Mouse (Mus musculus): ENCODE results near the gene Celsr3.

Gene Celsr3

DNA sequence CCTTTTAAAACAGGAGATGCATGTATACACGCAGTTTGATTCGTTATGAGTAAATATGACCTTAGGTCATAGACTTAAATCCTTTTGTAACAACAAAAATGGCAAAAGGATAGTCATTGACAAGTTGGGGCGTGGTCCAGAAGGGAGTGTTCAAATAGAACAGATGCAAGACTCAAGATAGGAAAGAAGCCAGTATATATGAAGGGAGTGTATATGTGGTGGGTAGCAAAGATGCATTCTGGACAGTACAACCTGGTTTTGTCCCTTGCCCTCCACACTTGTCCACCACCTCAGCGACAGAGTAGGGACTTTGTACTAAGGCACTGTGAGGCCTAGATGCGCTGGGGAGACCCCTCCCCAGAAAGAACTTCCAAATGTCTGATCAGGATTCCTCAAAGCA, 18.4 kb upstream of the Celsr3 start:
- no peak for DNase-seq

DNA sequence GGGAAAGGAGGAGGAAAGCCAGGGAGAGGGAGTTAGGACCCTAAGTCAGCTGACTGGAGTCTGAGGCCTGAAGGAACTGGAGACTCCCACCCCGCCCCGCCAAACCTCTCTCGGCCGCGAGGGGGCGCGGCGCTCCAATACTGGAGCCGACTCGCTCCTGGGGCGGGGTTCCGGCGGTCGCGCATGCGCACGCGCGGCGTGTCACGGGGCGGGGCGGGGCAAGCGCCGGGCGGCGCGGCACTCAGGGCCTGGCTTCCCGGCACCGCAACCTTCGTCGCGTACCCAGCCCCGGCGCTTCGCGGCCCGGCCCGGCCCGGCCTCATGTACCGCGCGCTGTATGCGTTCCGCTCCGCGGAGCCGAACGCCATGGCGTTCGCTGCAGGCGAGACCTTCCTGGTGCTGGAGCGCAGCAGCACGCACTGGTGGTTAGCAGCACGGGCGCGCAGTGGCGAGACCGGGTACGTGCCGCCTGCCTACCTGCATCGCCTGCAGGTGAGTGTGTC, 17.9 kb upstream of the Celsr3 start, which contains the start of gene Nckipsd:
Nckipsd (plus strand) TSS at position 206 of the 503 bp plus-strand sequence.
- DNase-seq: peak; percentile 96

DNA sequence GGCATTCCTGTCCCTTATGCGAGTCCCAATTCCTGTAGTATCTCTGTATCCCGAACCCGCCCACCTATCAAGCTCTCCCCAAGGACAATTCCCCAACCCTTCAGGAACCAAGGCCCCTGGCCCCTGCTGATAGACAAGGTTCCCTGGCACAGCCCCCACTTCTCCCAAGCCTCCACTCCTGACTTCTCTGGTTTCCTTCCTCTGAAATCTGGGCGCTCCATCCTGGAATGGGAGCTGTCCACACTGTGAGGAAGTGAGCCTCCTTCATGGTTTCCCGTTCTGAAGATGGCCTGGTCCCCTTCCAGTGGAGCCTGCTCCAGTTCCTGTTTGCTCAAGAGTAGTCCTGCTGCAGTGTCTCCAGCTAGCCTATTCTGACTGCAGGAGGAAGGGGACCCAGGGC, 16.9 kb upstream of the Celsr3 start:
- DNase-seq: no peak

DNA sequence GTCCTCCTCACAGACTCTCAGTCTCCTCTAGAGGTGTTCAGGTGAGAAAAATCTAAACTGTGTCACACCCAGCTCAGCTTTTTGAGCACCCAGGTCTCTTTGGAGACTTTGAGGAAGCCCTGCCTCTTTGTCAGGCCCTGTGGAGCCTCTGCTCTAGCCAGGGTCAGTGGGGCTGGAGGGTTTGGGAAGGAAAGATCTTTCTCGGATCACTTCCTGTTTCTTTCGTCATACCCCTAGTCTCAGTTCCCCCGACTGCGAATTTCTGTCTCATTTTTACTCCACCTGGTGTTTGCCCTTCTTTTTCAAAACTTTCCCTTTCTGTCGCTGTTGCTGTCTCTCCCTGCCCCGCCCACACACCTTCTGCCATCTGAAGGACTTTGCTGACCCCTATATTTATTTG, 16.4 kb upstream of the Celsr3 start:
- no peak for DNase-seq

DNA sequence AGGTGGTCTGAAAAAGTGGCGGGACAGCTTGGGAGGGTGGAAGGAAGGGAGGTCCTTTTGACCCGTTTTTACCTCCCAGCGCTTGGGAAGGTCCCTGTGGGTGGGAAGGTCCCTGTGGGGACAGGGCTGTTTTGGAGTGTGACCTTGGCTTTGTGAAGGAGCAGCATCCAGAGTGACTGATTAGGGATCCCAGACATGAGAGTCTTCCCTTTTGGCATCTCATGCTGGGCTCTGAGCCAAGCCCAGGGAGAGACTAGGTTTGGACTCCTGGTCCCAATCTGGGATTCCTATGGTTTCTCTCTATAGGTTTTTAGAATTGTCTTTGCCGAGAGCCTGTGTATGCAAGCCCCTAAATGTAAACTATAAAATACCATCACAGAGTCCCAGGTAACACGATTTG, 15.6 kb upstream of the Celsr3 start:
- no peak for DNase-seq

DNA sequence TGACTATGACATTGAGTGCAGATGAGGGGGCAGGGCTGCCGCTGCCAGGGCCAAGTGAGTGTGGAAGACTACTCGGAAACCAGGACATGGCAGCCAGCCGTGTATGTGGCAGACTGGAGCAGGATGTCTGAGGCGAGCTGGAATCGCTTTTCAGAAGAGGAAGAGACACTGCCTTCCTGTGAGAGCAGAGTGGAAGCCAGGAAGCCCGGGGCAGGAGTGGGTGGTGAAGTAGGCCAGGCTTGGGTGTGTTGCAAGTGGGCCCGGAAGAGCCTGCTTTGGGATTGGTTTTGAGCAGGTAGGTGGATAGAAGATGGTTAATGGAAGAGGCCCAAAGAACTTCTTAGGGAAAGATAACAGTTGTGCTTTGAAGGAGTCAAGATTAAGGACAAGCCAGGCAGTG, 10.6 kb upstream of the Celsr3 start:
- DNase-seq: no peak

DNA sequence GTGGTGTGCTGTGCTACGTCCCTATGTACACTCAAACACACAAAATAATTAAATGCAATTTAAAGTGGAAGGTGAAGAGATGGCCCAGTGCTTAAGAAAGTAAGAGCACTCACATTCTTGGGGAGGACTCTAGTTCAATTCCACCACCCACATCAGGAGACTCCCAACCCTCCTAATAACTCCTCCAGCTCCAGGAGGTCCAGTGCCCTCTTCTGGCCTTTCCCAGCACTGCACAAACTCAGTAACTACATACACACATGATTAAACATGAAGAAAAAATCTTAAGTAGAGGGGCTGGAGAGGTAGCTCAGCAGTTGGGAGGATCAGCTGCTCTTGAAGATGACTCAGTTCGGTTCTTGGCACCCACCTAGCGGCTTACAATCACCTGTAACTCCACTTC, 6.6 kb upstream of the Celsr3 start:
- DNase-seq: peak; percentile 48

DNA sequence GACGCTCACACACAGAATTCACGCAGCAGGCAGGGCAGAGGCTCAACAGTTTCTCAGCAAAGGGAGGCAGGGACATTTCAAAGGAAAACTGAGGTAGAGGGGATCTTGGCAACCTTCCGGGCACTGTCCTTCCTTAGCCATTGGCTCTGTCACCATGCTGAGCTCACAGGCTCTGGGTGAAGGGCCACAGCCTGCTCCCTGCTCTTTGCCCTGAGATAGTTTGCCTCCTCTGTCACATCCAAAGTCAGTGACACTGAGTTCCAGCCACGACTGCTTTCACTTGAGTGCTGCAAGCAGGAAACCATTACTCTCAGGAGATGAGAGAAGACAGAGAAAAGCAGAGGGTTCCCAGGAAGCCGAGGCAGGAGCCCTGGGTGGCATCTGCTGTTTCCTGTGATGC, 6.0 kb upstream of the Celsr3 start:
- no peak for DNase-seq

DNA sequence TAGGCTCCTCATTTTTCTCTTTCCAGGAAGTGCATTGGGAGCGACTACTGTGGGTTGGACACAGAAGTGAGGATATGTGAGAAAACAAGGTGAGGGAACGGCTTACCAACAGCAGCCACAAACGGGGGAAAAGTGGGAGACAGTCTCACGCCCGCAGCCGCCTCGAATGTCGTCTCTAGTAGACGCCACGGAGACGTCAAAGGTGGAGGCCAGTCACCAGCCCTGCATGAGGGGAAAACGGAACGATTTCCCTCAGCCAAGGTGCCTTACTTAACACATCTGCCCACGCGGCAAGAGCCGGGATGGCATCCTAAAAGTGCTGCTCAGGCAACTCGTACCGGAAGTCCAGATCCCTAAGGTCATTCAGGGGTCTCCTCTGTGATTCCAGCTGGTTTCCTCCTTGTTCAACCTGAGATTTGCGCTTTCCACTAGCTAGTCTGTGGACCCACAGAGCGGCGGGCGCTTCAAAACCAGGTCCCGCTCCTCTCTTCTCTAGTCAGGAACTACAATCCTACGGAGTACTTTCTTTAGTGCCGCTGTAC, 1.9 kb upstream of the Celsr3 start:
- no peak for DNase-seq

DNA sequence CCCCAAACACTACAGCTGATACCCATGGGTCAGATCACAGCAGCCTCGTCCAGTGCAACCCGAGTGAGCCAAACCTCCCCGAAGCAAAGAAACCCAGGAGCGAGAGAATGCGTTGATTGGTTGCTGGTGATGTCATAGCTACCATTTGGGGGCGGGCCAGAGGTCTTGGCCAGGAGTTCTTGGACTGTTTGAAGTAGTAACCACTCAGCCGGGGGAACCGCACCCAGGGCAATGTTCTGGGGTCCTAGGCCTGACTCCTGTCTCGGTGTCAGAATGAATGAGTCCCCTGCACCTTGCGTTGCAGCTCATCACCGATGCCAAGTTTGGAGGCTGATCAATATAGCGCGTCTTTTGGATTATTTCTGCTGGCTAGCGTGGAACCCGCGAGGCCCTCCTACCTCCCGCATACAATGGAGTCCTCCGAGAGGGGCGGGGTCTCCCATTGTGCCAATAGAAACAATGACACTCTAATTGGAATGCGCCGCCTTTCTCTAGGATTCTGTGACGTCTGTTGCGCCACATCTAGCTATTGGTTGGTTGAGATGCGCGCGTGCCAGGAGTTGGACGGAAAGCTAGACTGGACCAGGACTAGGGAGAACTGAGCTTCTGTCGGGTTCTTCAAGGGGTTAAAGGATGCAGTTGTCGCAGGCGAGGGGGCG, 1.2 kb upstream of the Celsr3 start:
- DNase-seq: no peak

DNA sequence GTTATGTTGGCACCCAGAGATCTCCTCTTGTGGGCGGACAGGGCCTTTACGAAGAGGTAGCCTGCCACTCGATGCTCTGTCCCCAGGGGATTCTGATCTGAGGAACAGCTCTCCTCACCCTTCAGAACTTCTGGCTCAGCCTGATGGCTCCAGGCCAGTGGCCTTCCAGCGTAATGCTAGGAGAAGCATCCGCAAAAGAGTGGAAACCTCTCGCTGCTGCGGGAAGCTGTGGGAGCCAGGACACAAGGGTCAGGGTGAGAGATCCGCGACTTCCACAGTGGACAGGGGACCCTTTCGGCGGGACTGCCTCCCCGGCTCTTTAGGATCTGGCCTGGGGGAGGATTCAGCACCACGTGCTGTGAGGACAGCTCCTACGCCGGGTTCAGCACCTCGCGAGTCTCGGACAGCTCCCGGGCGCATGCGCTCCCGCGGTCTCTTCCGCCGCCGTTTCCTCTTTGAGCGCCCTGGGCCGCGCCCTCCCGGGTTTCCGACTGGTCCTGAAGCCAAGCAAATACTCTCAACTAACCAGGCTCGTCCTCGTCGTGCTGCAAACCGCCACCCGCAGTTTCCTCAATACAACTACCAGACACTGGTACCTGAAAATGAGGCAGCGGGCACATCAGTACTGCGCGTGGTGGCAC, 700 bp downstream of the Celsr3 start:
- peak; percentile 82 for DNase-seq

DNA sequence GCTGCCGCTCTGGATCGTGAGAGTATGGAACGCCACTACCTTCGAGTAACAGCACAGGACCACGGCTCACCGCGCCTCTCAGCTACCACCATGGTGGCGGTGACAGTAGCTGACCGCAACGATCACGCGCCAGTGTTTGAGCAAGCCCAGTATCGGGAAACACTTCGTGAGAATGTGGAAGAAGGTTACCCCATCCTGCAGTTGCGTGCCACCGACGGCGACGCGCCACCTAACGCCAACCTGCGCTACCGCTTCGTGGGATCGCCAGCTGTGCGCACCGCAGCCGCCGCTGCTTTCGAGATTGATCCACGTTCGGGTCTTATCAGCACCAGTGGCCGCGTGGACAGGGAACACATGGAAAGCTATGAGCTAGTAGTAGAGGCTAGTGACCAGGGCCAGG, 1.3 kb downstream of the Celsr3 start:
- no peak for DNase-seq

DNA sequence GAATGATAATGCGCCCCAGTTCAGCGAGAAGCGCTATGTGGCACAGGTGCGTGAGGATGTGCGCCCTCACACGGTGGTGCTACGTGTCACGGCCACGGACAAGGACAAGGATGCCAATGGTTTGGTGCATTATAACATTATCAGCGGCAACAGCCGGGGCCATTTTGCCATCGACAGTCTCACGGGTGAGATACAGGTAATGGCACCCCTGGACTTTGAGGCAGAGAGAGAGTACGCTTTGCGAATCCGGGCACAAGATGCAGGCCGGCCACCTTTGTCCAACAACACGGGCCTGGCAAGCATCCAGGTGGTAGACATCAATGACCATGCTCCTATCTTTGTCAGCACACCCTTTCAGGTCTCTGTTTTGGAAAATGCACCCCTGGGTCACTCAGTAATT, 1.8 kb downstream of the Celsr3 start:
- no peak for DNase-seq

DNA sequence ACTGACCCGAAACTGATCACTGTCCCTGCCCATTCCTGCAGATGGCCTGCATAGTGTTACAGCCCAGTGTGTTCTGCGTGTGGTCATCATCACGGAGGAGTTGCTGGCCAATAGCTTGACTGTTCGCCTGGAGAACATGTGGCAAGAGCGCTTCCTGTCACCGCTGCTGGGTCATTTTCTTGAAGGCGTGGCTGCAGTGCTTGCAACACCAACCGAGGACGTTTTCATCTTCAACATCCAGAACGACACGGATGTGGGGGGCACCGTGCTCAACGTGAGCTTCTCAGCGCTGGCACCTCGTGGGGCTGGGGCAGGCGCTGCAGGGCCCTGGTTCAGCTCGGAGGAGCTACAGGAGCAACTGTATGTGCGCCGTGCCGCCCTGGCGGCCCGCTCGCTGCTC, 5.5 kb downstream of the Celsr3 start:
- no peak for DNase-seq

DNA sequence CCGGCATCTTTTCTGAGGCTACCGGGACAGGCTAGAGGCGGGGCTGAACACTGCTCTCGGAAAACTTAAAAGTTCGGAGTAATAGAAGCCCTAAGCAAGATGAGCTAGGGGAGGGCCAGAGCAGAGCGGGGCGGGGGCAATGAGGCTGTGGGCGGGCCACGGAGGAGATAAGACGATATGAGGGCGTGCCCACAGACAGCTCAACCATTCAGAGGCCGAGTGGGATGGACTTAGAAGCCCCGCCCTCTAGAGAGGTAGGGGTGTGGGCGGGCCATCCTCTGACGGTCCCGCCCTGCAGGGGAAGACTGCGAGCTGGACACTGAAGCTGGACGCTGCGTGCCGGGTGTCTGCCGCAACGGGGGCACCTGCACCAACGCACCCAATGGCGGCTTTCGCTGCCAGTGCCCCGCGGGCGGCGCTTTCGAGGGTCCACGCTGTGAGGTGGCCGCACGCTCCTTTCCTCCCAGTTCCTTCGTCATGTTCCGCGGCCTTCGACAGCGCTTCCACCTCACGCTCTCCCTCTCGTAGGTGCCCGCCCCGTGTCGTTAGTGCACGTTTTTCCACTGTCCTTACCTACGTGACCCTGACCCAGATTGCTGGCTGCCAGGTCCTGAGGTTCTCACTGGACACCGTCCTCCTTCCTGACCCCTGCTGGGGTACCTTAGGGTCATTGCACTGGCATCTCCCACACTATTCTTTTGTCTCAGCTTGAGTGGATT, 6.4 kb downstream of the Celsr3 start:
- peak; percentile 69 for DNase-seq

DNA sequence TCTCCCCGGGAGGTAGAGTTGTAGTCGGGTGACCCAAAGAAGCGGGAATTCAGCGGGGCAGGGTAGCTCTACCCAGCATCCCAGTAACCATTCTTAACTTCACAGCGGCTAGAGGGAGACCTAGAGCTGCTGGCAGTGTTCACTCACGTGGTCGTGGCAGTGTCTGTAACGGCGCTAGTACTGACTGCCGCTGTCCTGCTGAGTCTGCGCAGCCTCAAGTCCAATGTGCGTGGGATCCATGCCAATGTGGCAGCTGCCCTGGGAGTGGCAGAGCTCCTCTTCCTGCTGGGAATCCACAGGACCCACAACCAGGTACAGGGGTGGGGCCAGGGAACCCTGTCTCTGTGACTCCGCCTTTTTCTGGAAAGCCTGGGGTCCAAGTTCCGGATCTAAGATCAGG, 16.9 kb downstream of the Celsr3 start:
- DNase-seq: no peak

DNA sequence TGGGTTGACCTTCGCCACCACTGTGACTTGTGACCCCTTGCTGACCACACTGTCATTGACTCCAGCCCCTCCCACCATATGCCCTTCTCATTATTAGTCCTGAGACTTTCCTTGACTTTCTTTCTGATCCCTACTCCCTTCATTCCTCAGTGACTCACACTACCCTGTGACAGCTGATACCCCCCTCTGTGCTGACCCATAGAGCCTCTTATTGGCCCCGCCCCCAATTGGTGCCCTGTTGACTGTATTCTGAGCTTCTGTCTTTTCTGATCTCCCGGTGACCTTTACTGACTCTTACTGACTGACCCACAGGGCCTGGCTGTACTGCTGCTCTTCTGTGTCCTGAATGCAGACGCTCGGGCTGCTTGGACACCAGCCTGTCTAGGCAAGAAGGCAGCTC, 19.3 kb downstream of the Celsr3 start:
- DNase-seq: no peak

DNA sequence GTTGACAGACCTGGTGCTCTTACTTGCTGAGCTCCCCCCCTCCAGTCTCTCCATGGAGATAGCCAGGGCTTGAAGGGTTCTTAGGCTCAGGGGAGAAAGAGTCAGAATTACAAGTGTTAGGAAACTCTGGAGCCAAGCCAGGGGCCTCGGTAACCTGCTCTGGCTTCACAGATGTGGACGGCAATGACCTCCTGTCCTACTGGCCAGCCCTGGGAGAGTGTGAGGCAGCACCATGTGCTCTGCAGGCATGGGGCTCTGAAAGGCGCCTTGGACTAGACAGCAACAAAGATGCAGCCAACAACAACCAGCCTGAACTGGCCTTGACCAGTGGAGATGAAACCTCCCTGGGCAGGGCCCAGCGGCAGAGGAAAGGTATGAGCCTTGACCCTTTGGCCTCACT, 21.3 kb downstream of the Celsr3 start:
- no peak for DNase-seq

DNA sequence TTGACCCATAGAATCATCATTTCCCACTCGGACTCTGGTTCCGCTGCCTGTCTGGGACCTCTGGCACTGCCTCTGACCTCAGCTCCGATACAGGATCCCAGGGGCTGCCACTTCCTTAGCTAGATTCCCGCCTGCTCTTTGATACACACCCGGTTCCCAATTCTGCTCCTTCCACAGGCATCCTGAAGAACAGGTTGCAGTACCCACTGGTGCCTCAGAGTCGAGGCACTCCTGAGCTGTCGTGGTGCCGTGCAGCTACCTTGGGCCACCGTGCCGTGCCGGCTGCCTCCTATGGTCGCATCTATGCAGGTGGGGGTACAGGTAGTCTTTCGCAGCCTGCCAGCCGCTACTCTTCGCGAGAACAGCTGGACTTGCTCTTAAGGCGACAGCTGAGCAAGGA, 22.3 kb downstream of the Celsr3 start:
- DNase-seq: no peak

DNA sequence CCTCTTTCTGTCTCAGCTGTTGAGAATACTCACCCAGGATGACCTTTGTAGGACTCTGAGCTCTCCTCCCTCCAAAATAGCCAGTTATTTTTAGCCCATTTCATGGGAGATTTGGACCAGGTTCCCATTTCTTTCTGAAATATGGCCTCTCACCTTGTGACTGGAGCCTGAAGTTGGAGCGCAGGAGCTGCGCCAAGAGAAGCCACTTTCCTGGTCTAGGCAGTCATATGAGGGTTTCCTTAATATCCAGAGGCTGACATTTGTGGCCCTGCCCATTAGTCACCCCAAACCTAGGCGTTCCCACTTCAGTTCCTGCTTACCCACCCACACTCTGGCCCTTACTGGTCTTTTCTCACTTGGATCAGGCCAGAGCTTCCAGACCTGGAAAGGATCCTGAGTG, 26.9 kb downstream of the Celsr3 start, which contains the start of gene Slc26a6:
Slc26a6 (plus strand) TSS at position 308 of the 400 bp plus-strand sequence.
- DNase-seq: no peak

DNA sequence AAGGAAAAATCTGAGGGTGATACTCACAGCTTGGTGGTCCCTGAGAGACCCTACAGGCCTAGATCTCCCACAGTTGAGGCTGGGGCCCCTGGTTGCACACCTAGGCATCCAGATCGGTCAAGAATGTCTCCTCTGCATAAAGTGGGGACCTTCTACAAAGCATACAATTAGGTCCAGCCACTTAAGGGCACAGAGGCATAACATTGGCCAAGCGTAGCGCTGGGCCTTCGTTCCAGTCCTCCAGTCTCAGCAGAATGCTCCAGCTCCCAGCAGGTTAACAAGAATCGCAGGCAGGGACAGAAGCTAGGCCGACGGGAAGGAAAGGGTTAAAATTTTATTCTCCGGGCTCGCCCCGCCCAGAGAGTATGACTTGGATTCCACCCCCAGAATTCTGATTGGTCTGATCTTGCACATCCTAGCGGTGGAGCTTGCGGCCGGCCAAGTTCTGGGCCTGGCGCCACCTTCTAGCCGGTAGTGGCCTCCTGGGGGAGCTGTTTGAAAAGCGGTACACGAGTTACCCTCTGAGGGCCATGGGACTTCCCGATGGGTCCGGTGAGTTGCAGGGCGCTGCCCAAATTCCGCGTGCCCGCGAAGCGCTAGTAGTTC, 27.6 kb downstream of the Celsr3 start:
- DNase-seq: peak; percentile 89

DNA sequence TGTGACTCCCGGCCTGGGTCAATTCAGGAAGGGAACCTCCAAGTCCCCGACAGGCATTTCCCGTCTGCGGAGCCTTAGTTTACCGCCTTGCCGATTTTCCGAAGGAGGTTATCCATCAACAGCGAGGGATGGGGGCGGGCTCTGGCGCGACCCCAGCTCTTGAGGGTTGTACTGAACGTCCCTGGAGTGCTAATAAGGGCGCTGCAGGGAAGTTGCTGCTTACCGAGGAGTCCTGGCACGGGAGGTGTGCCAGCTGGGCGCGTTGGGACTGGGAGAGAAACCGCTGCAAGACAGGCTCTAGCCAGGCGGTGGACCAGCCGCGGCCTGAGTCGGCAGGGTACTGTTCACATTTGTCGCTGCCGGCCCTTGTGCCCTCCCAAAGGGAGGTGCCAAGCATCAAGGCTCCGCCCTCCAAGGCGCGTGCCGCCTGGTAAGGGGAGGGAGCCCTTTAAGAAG, 28.1 kb downstream of the Celsr3 start:
- peak; percentile 85 for DNase-seq

DNA sequence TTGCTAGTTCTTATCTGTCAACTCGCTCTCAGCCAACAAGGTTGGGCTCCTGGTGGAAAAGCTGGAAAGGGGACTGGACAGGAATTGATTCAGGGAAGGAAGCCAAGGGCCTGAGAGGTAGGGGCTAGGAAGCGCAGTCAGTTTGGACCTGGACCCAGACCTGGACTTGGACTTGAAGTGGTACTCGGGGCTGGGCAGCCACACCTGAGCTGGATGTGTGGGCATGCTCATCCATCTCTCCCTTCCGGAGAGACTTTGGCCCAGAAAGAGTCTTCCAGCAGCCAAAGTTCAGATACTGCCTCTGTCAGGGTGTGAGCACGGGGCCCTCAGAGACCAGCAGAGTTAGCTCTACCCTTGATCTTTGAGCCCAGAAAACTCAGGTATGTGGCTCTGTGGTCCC, 29.2 kb downstream of the Celsr3 start:
- no peak for DNase-seq

All from thymus, postnatal 25 days (tissue).